Mouse (Mus musculus): Measurements from ENCODE around the gene Flywch1. TPM values are rescaled to one million over a fixed set of nuclear protein-coding genes. Genes with fewer than 3 reads are reported as not detected.

Flywch1 gene
- polyA plus RNA-seq, 1 experiment, result 53.7 TPM

- Histone ChIP-seq H3K4me3 (replicated peaks) (peak overlapping the region; percentile 92), H3K4me1 (peaks cover 64% of the 10 kb centered on the region), H3K9me3 (peaks cover 3% of the 10 kb centered on the region; the same call in 1 of the 2 replicates), H3K36me3 (replicated peaks; ENCODE audit: low read length) (peaks cover 11% of the 10 kb centered on the region), H3K27me3 (replicated peaks) (peaks cover 87% of the 10 kb centered on the region)
- TF ChIP-seq FLI1 (IDR thresholded peaks at IDR 0.05; ENCODE audit: low read length) (no peak), GATA1 (IDR thresholded peaks at IDR 0.05; ENCODE audit: borderline replicate concordance, low read length) (no peak)
Observed at GRCm38 (mm10) chr17:23740136-23740584, 31.2 kb downstream of the Flywch1 start.

- Histone ChIP-seq H3K9me3 (peaks cover 3% of the 10 kb centered on the region; the same call in 1 of the 2 replicates), H3K4me1 (peaks cover 57% of the 10 kb centered on the region), H3K27me3 (replicated peaks) (peaks cover 80% of the 10 kb centered on the region), H3K4me3 (replicated peaks) (peak overlapping the region; percentile 92), H3K36me3 (replicated peaks; ENCODE audit: low read length) (peaks cover 18% of the 10 kb centered on the region)
- no peak for TF ChIP-seq GATA1 (IDR thresholded peaks at IDR 0.05; ENCODE audit: borderline replicate concordance, low read length)
- no peak for TF ChIP-seq FLI1 (IDR thresholded peaks at IDR 0.05; ENCODE audit: low read length)
Observed at GRCm38 (mm10) chr17:23739202-23740135, 31.9 kb downstream of the Flywch1 start.

GRCm38 (mm10) chr17:23738836-23739201 is 32.6 kb downstream of the Flywch1 start:
- TF ChIP-seq FLI1 (IDR thresholded peaks at IDR 0.05; ENCODE audit: low read length) (no peak), GATA1 (IDR thresholded peaks at IDR 0.05; ENCODE audit: borderline replicate concordance, low read length) (no peak)
- Histone ChIP-seq H3K36me3 (replicated peaks; ENCODE audit: low read length) (peaks cover 24% of the 10 kb centered on the region), H3K4me1 (peaks cover 56% of the 10 kb centered on the region), H3K4me3 (replicated peaks) (no peak overlapping the region), H3K9me3 (peaks cover 3% of the 10 kb centered on the region; the same call in 1 of the 2 replicates), H3K27me3 (replicated peaks) (peaks cover 74% of the 10 kb centered on the region)

GRCm38 (mm10) chr17:23737493-23738445 is 33.6 kb downstream of the Flywch1 start:
- H3K27me3 ChIP-seq (replicated peaks), result peaks cover 63% of the 10 kb centered on the region
- peaks cover 3% of the 10 kb centered on the region; the same call in 1 of the 2 replicates for H3K9me3 ChIP-seq
- no peak for TF ChIP-seq GATA1 (IDR thresholded peaks at IDR 0.05; ENCODE audit: borderline replicate concordance, low read length)
- no peak for TF ChIP-seq FLI1 (IDR thresholded peaks at IDR 0.05; ENCODE audit: low read length)
- H3K4me3 ChIP-seq (replicated peaks), result peak overlapping the region; percentile 46
- H3K4me1 ChIP-seq, result peaks cover 51% of the 10 kb centered on the region
- peaks cover 32% of the 10 kb centered on the region for H3K36me3 ChIP-seq (replicated peaks; ENCODE audit: low read length)

- Histone ChIP-seq H3K4me3 (replicated peaks) (no peak overlapping the region), H3K9me3 (no peaks in the 10 kb centered on the region), H3K27me3 (replicated peaks) (peaks cover 31% of the 10 kb centered on the region), H3K4me1 (peaks cover 27% of the 10 kb centered on the region), H3K36me3 (replicated peaks; ENCODE audit: low read length) (peaks cover 39% of the 10 kb centered on the region)
- TF ChIP-seq GATA1 (IDR thresholded peaks at IDR 0.05; ENCODE audit: borderline replicate concordance, low read length) (no peak), FLI1 (IDR thresholded peaks at IDR 0.05; ENCODE audit: low read length) (no peak)
Observed at GRCm38 (mm10) chr17:23734341-23734740, 37.1 kb downstream of the Flywch1 start.

GRCm38 (mm10) chr17:23730441-23730840 is 41.0 kb downstream of the Flywch1 start:
- H3K4me3 ChIP-seq (replicated peaks), result no peak overlapping the region
- H3K27me3 ChIP-seq (replicated peaks), result peaks cover under 1% of the 10 kb centered on the region
- TF ChIP-seq FLI1 (IDR thresholded peaks at IDR 0.05; ENCODE audit: low read length) (no peak), GATA1 (IDR thresholded peaks at IDR 0.05; ENCODE audit: borderline replicate concordance, low read length) (no peak)
- no peaks in the 10 kb centered on the region for H3K9me3 ChIP-seq
- H3K36me3 ChIP-seq (replicated peaks; ENCODE audit: low read length), result peaks cover 31% of the 10 kb centered on the region
- peaks cover 25% of the 10 kb centered on the region for H3K4me1 ChIP-seq

GRCm38 (mm10) chr17:23726758-23727142 is 44.7 kb downstream of the Flywch1 start:
- H3K4me1 ChIP-seq, result peaks cover 29% of the 10 kb centered on the region
- TF ChIP-seq GATA1 (IDR thresholded peaks at IDR 0.05; ENCODE audit: borderline replicate concordance, low read length) (no peak), FLI1 (IDR thresholded peaks at IDR 0.05; ENCODE audit: low read length) (no peak)
- no peaks in the 10 kb centered on the region for H3K9me3 ChIP-seq
- H3K36me3 ChIP-seq (replicated peaks; ENCODE audit: low read length), result no peaks in the 10 kb centered on the region
- H3K4me3 ChIP-seq (replicated peaks), result peak overlapping the region; percentile 94
- peaks cover 8% of the 10 kb centered on the region for H3K27me3 ChIP-seq (replicated peaks)

- Histone ChIP-seq H3K4me1 (peaks cover 29% of the 10 kb centered on the region), H3K36me3 (replicated peaks; ENCODE audit: low read length) (no peaks in the 10 kb centered on the region), H3K4me3 (replicated peaks) (peak within 1 kb of the TSS; percentile 94), H3K9me3 (no peaks in the 10 kb centered on the region), H3K27me3 (replicated peaks) (peaks cover 13% of the 10 kb centered on the region)
- TF ChIP-seq FLI1 (IDR thresholded peaks at IDR 0.05; ENCODE audit: low read length), result no peak
- no peak for TF ChIP-seq GATA1 (IDR thresholded peaks at IDR 0.05; ENCODE audit: borderline replicate concordance, low read length)
Observed at GRCm38 (mm10) chr17:23725999-23726757, 45.2 kb downstream of the Flywch1 start, which contains the start of gene Pkmyt1. Gene Pkmyt1 (plus strand): TSS chr17:23726336.

GRCm38 (mm10) chr17:23725477-23725876 is 45.9 kb downstream of the Flywch1 start:
- H3K36me3 ChIP-seq (replicated peaks; ENCODE audit: low read length), result no peaks in the 10 kb centered on the region
- H3K27me3 ChIP-seq (replicated peaks), result peaks cover 20% of the 10 kb centered on the region
- H3K4me3 ChIP-seq (replicated peaks), result peak overlapping the region; percentile 94
- H3K9me3 ChIP-seq, result no peaks in the 10 kb centered on the region
- H3K4me1 ChIP-seq, result peaks cover 27% of the 10 kb centered on the region
- TF ChIP-seq FLI1 (IDR thresholded peaks at IDR 0.05; ENCODE audit: low read length), result no peak
- no peak for TF ChIP-seq GATA1 (IDR thresholded peaks at IDR 0.05; ENCODE audit: borderline replicate concordance, low read length)

Data from megakaryocyte, embryonic 14.5 days (primary cell).